Mouse (Mus musculus): ENCODE measurements around the gene Mrpl28. TPM values are rescaled to one million over a fixed set of nuclear protein-coding genes. Genes with fewer than 3 reads are reported as not detected.
"Not testable (repeated sequence)": the region's sequence is repeated elsewhere in the genome, so short reads cannot be mapped to it uniquely, and the experiment has no call there.

Gene Mrpl28
- polyA plus RNA-seq, 1 experiment = 145 TPM

DNA sequence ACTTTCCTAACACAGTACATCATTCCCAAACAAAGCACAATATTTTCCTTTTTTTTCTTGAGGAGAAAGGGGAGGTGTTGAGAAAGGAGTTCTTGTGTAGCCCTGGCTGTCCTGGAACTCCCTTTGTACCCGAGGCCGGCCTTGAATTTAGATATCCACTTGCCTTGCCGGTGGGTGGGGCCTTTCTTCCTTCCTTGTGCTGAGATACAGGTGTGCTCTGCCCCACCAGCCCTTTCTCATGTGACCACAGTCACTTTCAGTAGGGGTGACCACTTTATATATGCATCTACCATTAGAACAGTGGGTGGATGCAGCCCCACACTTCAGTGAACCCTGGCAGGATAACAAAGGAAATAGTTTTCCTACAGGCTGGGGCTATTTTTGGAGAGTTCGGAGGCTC lies 11.6 kb upstream of the Mrpl28 start:
- no peaks in the 10 kb centered on the region for H3K36me3 ChIP-seq (ENCODE audit: control insufficient read depth, insufficient read depth)
- H3ac ChIP-seq (ENCODE audit: control insufficient read depth, insufficient read length) = no peak overlapping the region
- H3K4me3 ChIP-seq = no peak overlapping the region
- peaks cover 33% of the 10 kb centered on the region for H3K27me3 ChIP-seq (ENCODE audit: control insufficient read depth, insufficient read depth, insufficient read length)
- H3K4me2 ChIP-seq (ENCODE audit: low read depth) = no peak overlapping the region
- no peaks in the 10 kb centered on the region for H3K79me2 ChIP-seq (ENCODE audit: control insufficient read depth, insufficient read depth)
- no peak for TF ChIP-seq E2F4 (IDR thresholded peaks at IDR 0.05; ENCODE audit: insufficient read depth)
- no peak for TF ChIP-seq TCF12 (IDR thresholded peaks at IDR 0.05; ENCODE audit: insufficient read depth, poor library complexity, severe bottlenecking)
- TF ChIP-seq SRF (IDR thresholded peaks at IDR 0.05; ENCODE audit: control insufficient read depth, insufficient read length, low read depth) = no peak
- no peak for TF ChIP-seq POLR2AphosphoS2 (IDR thresholded peaks at IDR 0.05; ENCODE audit: insufficient read length, low read depth)
- TF ChIP-seq CEBPB (IDR thresholded peaks at IDR 0.05; ENCODE audit: insufficient read depth, poor library complexity, severe bottlenecking) = no peak
- TF ChIP-seq MAX (IDR thresholded peaks at IDR 0.05; ENCODE audit: low read depth) = no peak
- TF ChIP-seq USF1 (IDR thresholded peaks at IDR 0.05; ENCODE audit: low read depth) = no peak
- TF ChIP-seq MYOD1 (IDR thresholded peaks at IDR 0.05; ENCODE audit: control insufficient read depth in 1 of 3, insufficient read length in 2 of 3, low read depth in 2 of 3) = no peak
- no peak for TF ChIP-seq TCF3 (IDR thresholded peaks at IDR 0.05; ENCODE audit: insufficient read length, low read depth)
- TF ChIP-seq POLR2A (IDR thresholded peaks at IDR 0.05; ENCODE audit: insufficient read length, low read depth) = no peak
- TF ChIP-seq MYOG (IDR thresholded peaks at IDR 0.05; ENCODE audit: control insufficient read depth in 1 of 3, insufficient read depth in 1 of 3, insufficient read length in 2 of 3, low read depth in 2 of 3) = no peak
- no peak for TF ChIP-seq REST (IDR thresholded peaks at IDR 0.05; ENCODE audit: insufficient read depth, insufficient read length)

DNA sequence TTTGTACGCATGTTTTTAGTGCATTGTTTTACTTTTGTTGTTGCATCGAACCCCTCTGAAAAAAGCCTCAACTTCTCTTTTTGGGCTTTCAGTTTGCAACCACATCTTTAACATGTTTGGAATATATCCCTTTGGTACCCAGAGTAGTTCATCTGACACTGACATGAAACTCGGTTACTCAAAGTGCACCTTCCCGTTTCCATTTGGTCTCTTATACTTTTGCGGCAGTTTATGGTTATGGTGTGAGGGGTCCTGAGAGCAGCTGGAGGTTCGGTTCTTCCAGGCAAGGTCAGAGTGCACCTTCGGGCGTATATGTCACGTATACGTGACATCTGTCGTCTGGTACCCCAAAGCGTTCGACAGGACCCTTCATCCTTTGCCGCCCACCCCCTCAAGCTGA lies 10.5 kb upstream of the Mrpl28 start:
- H3ac ChIP-seq (ENCODE audit: control insufficient read depth, insufficient read length) = no peak overlapping the region
- no peaks in the 10 kb centered on the region for H3K36me3 ChIP-seq (ENCODE audit: control insufficient read depth, insufficient read depth)
- H3K4me3 ChIP-seq = no peak overlapping the region
- H3K79me2 ChIP-seq (ENCODE audit: control insufficient read depth, insufficient read depth) = no peaks in the 10 kb centered on the region
- H3K27me3 ChIP-seq (ENCODE audit: control insufficient read depth, insufficient read depth, insufficient read length) = peaks cover 42% of the 10 kb centered on the region
- peak overlapping the region; percentile 71 for H3K4me2 ChIP-seq (ENCODE audit: low read depth)
- TF ChIP-seq TCF12 (IDR thresholded peaks at IDR 0.05; ENCODE audit: insufficient read depth, poor library complexity, severe bottlenecking) (no peak), MAX (IDR thresholded peaks at IDR 0.05; ENCODE audit: low read depth) (no peak), REST (IDR thresholded peaks at IDR 0.05; ENCODE audit: insufficient read depth, insufficient read length) (no peak), TCF3 (IDR thresholded peaks at IDR 0.05; ENCODE audit: insufficient read length, low read depth) (no peak), CEBPB (IDR thresholded peaks at IDR 0.05; ENCODE audit: insufficient read depth, poor library complexity, severe bottlenecking) (no peak), E2F4 (IDR thresholded peaks at IDR 0.05; ENCODE audit: insufficient read depth) (no peak), POLR2AphosphoS2 (IDR thresholded peaks at IDR 0.05; ENCODE audit: insufficient read length, low read depth) (no peak), MYOG (IDR thresholded peaks at IDR 0.05; ENCODE audit: control insufficient read depth in 1 of 3, insufficient read depth in 1 of 3, insufficient read length in 2 of 3, low read depth in 2 of 3) (no peak), POLR2A (IDR thresholded peaks at IDR 0.05; ENCODE audit: insufficient read length, low read depth) (no peak)

DNA sequence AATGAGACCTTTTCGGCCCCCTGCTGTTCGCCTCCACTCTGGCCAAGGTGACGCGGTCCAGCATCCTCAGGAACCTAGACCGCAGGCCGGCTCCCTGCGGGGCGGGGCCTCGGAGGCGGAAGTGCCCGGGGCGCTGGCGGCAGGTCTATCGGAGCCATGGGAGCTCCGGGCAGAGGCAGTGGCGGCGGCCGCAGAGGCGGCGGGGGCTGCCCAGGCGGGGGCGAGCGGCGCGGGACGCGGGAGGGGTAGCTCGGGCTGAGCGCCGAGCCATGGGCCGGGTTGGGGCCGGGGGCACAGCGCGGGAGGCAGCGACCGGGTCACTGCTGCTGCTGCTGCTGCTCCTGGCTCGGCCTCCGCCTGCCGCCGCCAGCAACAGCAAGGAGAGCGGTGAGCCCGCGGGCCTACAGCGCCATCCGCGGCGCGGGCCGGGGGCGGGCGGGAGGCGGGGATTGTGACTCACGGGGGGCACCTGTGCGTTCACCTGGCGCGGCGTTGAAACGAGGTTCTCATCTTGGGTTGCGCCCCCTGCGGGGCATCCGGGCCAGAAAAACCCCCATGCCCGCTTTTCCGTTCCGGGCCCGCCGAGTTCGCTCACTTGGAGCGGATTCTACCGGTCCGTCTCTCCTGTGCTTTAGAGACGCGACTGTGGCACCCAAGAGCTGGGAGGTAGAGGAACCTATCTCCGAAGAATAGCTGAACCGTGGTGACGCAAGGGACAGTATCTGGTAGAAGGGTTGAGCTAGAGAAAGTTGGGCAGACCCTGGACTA lies 9.9 kb upstream of the Mrpl28 start, which contains the start of gene Tmem8:
TSS of gene Tmem8 (plus strand) at position 119 of the 768 bp plus-strand sequence.
- Histone ChIP-seq H3K79me2 (ENCODE audit: control insufficient read depth, insufficient read depth) (no peaks in the 10 kb centered on the region), H3K4me3 (no peak within 1 kb of the TSS), H3K4me2 (ENCODE audit: low read depth) (peak within 1 kb of the TSS; percentile 71), H3ac (ENCODE audit: control insufficient read depth, insufficient read length) (no peak within 1 kb of the TSS), H3K27me3 (ENCODE audit: control insufficient read depth, insufficient read depth, insufficient read length) (peaks cover 43% of the 10 kb centered on the region), H3K36me3 (ENCODE audit: control insufficient read depth, insufficient read depth) (no peaks in the 10 kb centered on the region)
- TF ChIP-seq TCF3 (IDR thresholded peaks at IDR 0.05; ENCODE audit: insufficient read length, low read depth) = no peak
- no peak for TF ChIP-seq USF1 (IDR thresholded peaks at IDR 0.05; ENCODE audit: low read depth)
- no peak for TF ChIP-seq POLR2AphosphoS2 (IDR thresholded peaks at IDR 0.05; ENCODE audit: insufficient read length, low read depth)
- TF ChIP-seq SRF (IDR thresholded peaks at IDR 0.05; ENCODE audit: control insufficient read depth, insufficient read length, low read depth) = no peak
- TF ChIP-seq E2F4 (IDR thresholded peaks at IDR 0.05; ENCODE audit: insufficient read depth) = no peak
- no peak for TF ChIP-seq TCF12 (IDR thresholded peaks at IDR 0.05; ENCODE audit: insufficient read depth, poor library complexity, severe bottlenecking)
- TF ChIP-seq MYOG (IDR thresholded peaks at IDR 0.05; ENCODE audit: control insufficient read depth in 1 of 3, insufficient read depth in 1 of 3, insufficient read length in 2 of 3, low read depth in 2 of 3) = no peak
- no peak for TF ChIP-seq CEBPB (IDR thresholded peaks at IDR 0.05; ENCODE audit: insufficient read depth, poor library complexity, severe bottlenecking)
- TF ChIP-seq MYOD1 (IDR thresholded peaks at IDR 0.05; ENCODE audit: control insufficient read depth in 1 of 3, insufficient read length in 2 of 3, low read depth in 2 of 3) = no peak
- no peak for TF ChIP-seq POLR2A (IDR thresholded peaks at IDR 0.05; ENCODE audit: insufficient read length, low read depth)
- TF ChIP-seq REST (IDR thresholded peaks at IDR 0.05; ENCODE audit: insufficient read depth, insufficient read length) = no peak
- no peak for TF ChIP-seq MAX (IDR thresholded peaks at IDR 0.05; ENCODE audit: low read depth)

DNA sequence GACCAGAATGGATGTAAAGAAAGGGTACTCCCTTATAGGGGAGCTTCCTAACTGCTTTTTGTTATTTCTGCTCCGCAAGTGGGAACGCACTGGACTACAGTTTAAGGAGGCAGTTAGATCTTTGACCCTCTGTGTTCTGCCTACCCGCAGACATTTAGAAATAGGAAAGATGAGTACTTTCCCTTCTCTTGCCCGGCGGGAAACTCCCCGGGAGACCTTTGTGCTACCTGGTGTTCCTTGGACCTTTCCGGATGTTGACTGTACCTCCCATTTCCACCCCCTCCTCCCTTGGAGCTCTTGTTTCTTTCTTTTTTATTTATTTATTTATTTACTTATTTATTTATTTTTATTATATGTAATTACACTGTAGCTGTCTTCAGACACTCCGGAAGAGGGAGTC lies 9.2 kb upstream of the Mrpl28 start:
- TF ChIP-seq MAX (IDR thresholded peaks at IDR 0.05; ENCODE audit: low read depth) = no peak
- TF ChIP-seq POLR2A (IDR thresholded peaks at IDR 0.05; ENCODE audit: insufficient read length, low read depth) = no peak
- TF ChIP-seq POLR2AphosphoS2 (IDR thresholded peaks at IDR 0.05; ENCODE audit: insufficient read length, low read depth) = no peak
- no peak for TF ChIP-seq MYOD1 (IDR thresholded peaks at IDR 0.05; ENCODE audit: control insufficient read depth in 1 of 3, insufficient read length in 2 of 3, low read depth in 2 of 3)
- TF ChIP-seq CEBPB (IDR thresholded peaks at IDR 0.05; ENCODE audit: insufficient read depth, poor library complexity, severe bottlenecking) = no peak
- no peak for TF ChIP-seq E2F4 (IDR thresholded peaks at IDR 0.05; ENCODE audit: insufficient read depth)
- no peak for TF ChIP-seq SRF (IDR thresholded peaks at IDR 0.05; ENCODE audit: control insufficient read depth, insufficient read length, low read depth)
- no peak for TF ChIP-seq TCF12 (IDR thresholded peaks at IDR 0.05; ENCODE audit: insufficient read depth, poor library complexity, severe bottlenecking)
- no peak for TF ChIP-seq USF1 (IDR thresholded peaks at IDR 0.05; ENCODE audit: low read depth)
- TF ChIP-seq MYOG (IDR thresholded peaks at IDR 0.05; ENCODE audit: control insufficient read depth in 1 of 3, insufficient read depth in 1 of 3, insufficient read length in 2 of 3, low read depth in 2 of 3) = no peak
- no peak for TF ChIP-seq REST (IDR thresholded peaks at IDR 0.05; ENCODE audit: insufficient read depth, insufficient read length)
- TF ChIP-seq TCF3 (IDR thresholded peaks at IDR 0.05; ENCODE audit: insufficient read length, low read depth) = no peak
- Histone ChIP-seq H3K36me3 (ENCODE audit: control insufficient read depth, insufficient read depth) (no peaks in the 10 kb centered on the region), H3K27me3 (ENCODE audit: control insufficient read depth, insufficient read depth, insufficient read length) (peaks cover 50% of the 10 kb centered on the region), H3K79me2 (ENCODE audit: control insufficient read depth, insufficient read depth) (no peaks in the 10 kb centered on the region), H3K4me2 (ENCODE audit: low read depth) (peak overlapping the region; percentile 71), H3ac (ENCODE audit: control insufficient read depth, insufficient read length) (no peak overlapping the region), H3K4me3 (no peak overlapping the region)

DNA sequence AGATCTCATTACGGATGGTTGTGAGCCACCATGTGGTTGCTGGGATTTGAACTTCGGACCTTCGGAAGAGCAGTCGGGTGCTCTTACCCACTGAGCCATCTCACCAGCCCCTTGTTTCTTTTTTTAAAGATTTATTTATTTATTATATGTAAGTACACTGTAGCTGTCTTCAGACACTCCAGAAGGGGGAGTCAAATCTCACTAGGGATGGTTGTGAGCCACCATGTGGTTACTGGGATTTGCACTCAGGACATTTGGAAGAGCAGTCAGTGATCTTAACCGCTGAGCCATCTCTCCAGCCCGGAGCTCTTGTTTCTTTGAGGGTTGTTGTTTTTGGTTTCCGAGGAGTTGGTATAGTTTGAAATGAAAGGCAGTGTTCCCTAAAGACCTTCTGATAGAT lies 8.8 kb upstream of the Mrpl28 start:
- H3K36me3 ChIP-seq (ENCODE audit: control insufficient read depth, insufficient read depth); H3ac ChIP-seq (ENCODE audit: control insufficient read depth, insufficient read length); H3K4me3 ChIP-seq; H3K4me2 ChIP-seq (ENCODE audit: low read depth); H3K79me2 ChIP-seq (ENCODE audit: control insufficient read depth, insufficient read depth): not testable (repeated sequence)
- H3K27me3 ChIP-seq (ENCODE audit: control insufficient read depth, insufficient read depth, insufficient read length) = peaks cover 54% of the 10 kb centered on the region

All from myocyte (in vitro differentiated cells).